Mouse (Mus musculus) megakaryocyte, embryonic 14.5 days (primary cell): ENCODE measurements around the gene Cep78.

Experiments
- FLI1 ChIP-seq: IDR thresholded peaks from 2 replicates; pipeline ENCODE4 v1.6.1; 2012; ENCODE audit warnings: low read length, inconsistent platforms, mixed read lengths
- GATA1 ChIP-seq: IDR thresholded peaks from 3 replicates; pipeline ENCODE4 v1.6.1; 2012; ENCODE audit warnings: mixed read lengths, low read length, inconsistent platforms, borderline replicate concordance

- TF ChIP-seq GATA1 (no peak), FLI1 (no peak)
Observed at GRCm38 (mm10) chr19:15911441-15911840, 73.3 kb downstream of the Cep78 start.
